Mouse (Mus musculus) liver, adult (tissue): ENCODE measurements around the gene Nphs1.

Source experiments
- GATA4 ChIP-seq: IDR thresholded peaks from 2 replicates; pipeline ENCODE4 v1.6.1; 2014; ENCODE audit warnings: mild to moderate bottlenecking, low read length; ENCODE audit not compliant: insufficient replicate concordance

Nphs1 gene

DNA sequence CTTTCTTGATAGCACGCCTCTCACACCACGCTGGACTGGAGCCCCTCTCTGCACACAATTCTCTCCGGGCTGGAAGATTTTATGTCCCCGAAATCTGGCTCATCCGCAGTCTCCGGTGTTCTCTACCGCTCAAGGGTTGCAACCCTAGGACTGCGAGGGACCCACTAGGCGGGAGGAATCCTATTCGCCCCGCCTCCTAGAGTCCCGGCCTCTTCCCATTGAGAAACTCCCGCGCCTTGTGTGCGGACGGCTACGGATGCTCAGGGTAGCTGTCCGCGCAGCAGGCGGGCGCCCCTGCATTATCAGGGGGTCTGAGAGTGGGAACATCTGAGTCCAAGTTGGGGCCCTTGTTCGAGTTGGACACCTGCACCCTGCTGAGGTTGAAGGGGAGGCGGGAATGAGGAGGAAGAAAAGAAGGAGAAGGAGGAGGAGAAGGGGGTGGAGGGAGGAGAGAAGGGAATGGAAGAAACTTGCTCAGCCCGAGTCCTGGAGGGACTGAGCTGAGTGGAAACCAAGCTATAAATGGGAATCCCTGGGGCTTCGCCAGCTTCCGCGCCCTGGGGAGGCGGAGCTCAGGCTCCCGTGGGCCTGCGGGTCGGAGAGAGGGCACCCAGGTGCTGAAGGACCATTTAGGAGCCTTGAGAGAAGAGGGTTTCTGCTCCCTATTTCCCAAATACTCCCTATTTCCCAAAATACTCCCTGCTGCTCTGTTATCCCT lies 1.0 kb upstream of the Nphs1 start:
- no peak for TF ChIP-seq GATA4

DNA sequence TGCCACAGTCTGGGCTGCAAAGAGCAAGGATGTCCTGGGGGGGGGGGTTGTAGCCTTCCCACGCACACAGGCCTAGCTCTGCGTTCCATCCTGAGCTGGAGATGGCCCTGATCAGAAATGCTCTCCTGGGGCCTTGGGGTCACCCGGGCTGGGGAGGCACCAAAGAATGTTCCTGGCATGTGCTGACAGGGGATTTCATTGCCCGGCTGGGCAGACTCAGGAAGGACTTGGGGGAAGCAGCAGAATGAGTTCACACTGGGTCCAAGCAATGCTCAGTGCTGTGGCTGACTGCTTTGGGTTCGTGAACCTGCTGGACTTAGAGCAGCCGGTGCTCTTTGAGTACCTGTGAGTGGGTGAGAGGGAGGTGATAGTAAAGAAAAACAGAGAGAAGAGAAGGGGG lies 1.4 kb downstream of the Nphs1 start:
- no peak for TF ChIP-seq GATA4

DNA sequence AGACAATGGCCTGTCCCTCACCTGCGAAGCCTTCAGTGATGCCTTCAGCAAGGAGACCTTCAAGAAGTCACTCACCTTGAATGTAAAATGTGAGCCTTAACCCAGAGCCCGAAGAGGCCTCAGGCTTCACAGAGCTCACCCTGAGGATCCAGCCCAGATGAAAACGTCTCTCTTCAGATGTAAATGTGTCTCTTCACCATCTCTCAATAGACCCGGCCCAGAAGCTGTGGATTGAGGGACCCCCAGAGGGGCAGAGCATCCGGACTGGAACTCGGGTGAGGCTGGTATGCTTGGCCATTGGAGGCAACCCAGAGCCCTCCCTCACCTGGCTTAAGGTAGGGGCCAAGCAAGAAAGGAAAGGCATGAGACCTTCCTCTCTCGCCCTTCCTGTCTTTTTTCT lies 5.5 kb downstream of the Nphs1 start:
- TF ChIP-seq GATA4 = no peak

DNA sequence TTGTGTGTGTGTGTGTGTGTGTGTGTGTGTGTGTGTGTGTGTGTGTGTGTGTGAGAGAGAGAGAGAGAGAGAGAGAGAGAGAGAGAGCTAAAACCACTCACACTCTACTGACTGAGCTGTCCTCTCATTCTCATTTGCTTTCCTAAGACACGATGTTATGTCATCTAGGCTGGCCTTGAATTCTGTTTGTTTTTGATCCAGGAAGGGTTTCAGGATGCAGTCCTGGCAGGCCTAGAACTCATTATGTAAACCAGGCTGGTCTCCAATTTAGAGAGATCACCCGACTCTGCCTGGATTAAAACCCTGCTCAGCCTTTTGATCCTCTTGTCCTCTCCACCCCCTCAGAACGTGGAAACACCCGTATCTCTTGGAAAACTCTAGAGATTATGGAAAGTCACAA lies 5.9 kb downstream of the Nphs1 start:
- TF ChIP-seq GATA4 = no peak

DNA sequence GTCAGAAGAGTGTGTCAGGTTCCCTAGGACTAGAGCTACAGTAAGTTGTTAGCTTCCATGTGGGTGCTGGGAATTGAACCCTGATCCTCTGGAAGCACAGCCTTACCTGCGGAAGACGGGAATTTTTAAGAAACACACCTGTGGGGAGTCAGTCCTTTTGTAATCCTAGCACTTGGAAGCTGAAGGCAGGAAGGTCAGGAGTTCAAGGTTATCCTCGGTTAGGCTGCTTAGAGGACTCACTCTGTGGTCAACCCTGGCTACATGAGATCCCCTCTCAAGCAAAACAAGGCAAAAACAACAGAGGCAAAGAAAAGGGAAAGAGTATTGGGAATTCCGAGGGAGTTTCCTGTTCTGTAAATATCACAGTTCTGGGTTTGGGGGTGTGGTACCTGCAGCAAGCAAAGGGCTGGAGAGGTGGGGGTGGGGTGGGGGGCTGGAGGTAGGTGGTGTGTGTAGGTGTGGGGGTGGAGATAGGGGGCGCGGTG lies 6.7 kb downstream of the Nphs1 start:
- no peak for TF ChIP-seq GATA4

DNA sequence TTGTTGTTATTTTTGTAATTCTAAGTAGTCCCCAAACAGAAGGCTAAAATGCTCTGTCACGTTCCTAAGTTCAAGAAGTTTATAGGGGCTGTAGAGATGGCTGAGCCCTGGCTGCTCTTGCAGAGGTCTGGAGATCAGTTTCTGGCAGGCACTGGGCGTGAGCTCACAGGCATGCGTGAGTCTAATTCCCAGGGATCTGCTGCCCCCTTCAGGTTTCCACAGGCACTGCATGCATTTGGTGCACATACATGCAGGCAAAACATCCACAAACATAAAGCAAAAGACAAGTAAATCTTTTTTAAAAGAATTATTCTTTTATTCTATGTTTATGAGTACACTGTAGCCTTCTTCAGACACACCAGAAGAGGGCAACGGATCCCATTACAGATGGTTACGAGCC lies 14.3 kb downstream of the Nphs1 start:
- TF ChIP-seq GATA4 = no peak

DNA sequence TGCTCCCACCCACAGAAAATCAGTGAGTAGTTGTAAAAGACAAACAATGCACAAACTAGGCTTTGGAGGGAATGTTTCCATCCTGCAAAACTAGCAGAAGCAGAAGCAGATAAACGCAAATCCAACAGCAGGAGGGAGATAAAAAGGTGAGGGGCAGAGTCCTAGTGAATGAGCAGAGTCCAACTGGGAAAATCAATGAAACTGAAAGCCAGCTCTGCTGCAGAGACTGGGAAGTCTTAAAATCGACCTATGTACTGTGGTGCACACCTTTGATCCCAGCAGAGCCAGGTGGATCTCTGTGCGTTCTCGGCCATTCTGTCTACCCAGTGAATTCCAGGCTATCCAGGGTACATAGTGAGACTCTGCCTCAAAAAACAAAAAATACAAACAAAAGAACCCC lies 16.9 kb downstream of the Nphs1 start:
- TF ChIP-seq GATA4 = peak; percentile 79; the same call in 1 of the 2 replicates

DNA sequence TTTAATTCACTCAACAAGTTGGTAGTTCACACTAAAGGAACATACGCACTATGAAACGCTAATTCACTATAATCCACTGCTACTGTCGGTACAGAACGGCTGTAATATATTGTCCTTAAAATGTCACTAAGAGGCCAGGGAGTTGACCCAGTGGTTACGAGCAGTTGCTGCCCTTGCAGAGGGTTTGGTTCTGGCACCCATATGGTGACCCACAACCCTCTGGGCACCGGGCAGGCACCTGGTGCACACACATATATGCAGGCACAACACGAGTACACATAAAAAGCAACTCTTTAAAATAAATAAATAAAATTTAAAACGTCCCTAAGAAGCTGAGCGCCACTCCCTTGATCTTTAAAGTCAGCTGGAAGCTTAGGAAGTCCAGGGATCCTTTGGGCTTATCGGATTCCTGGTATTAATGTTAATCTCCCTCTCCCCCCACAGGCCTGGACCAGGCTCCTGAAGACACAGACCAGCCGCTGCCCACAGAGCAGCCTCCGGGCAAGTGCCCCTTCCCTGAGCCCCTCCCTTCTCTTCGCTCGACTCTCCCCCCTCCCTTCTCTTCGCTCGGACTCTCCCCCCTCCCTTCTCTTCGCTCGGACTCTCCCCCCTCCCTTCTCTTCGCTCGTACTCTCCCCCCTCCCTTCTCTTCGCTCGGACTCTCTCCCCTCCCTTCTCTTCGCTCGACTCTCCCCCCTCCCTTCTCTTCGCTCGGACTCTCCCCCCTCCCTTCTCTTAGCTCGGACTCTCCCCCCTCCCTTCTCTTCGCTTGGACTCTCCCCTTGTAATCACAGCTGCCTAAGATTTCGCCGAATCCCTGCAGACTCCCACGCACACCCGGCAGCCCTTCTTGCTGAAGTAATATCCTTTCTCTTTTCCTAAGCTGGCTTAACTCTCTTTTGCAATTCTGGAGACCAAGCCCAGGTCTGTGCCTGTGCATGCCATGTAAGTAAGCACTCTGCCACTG lies 19.6 kb downstream of the Nphs1 start:
- no peak for TF ChIP-seq GATA4

DNA sequence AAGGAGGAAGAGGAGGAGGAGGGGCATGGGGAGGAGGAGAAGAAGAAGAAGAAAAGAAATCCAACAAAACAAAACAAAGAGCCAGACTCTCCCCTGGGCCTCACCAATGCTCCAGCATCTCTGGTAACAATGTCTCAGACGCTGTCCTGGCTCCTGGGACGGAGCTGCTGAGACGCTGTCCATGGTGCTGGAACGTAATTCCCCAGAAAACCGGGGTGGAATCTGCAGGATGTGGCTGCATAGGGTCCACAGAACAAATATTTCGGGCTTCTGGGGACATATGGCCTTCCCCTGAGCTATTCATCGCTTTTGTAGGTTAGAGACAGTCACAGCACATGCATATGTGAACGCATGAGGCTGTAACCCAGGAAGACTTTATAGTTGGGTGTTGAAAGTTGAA lies 26.1 kb downstream of the Nphs1 start:
- TF ChIP-seq GATA4 = no peak

DNA sequence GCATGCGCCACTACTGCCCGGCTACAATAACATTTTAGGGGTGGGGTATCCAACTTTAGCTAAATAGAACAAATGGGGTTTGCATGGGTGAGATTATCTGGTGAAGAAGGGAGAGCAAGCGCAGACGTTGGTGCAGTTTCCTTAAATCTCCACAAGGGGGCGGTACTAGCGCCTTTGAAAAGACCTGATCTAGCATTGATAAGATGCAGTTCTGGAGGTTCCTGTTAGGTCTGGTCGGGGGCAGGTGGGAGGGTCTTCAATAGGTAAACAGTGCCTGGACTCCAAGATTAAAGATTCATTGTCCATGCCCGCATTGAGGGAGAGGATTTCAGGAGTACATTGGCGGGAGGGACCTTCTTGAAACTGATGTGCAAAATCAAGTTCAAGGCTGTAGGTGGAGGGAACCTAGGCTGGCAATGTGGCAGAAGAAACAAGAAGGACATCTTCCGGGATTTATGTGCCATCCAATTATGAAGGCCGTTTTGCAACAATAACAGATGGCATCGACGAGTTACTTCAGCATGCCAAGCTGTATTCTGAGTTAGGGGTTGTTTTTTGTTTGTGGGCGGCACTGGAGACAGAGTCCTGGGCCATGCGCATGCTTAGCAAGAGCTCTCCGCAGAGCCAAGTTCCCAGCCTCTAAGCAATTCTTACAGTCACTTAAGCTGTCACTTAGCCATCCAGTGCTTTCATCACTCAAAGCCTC lies 32.3 kb downstream of the Nphs1 start:
- peak; percentile 55; the same call in 1 of the 2 replicates for TF ChIP-seq GATA4

DNA sequence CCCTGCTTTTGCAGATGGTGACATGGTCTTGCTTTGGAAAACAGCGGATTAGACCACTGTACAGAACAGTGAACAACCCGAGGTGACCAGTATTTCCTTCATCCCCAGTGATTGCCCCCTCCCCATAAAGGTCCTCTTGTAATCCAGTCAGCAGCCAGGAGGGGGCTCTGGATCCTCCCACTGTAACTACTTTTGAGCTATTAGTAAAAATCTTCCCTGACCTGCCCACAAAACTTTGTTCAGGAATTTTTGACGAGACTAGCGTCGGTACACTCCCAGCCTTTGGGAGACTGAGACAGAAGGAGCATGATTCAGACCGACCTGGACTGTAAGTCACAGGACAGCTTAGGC lies 32.8 kb downstream of the Nphs1 start:
- TF ChIP-seq GATA4 = no peak

DNA sequence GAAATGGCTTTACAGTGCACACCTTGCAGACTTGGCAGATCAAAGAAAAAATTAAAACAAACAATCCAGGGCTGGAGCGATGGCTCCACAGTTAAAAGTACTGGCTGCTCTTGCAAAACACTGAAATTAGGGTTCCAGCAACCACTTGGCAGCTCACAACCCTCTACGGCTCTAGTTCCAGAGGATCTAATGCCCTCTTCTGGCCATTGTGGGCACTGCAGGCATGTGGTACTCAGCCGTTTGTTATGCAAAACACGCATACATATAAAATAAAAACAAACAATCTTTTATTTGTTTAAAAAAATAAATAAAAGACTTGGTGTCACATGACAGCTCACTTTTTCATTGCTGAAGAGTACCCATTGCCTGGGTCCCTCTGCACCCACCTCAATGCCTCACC lies 34.6 kb downstream of the Nphs1 start:
- TF ChIP-seq GATA4 = no peak

DNA sequence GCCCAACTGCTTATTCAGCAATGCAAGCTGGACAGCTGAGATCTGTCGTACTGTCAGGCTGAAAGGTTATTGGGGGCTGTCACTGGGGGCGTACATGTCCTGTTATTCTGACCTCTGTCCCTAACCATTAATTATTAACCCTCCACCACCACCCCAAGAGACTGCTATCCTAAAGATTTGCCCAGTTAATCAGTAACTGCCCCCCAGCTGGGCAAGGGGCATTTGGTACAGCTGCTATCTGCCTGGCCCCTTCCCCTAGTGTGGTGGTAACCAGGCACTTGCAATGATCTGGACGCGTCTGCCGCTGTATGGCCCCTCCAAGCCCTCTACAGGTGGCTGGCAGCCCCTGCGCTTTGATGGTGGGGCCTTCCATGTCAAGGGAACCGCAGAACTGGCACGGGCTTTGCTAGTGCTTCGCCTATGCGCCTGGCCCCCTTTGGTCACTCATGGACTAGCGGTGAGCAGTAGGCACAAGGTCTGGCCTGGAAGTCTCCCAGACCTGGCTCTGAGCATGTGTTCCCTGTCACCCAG lies 35.4 kb downstream of the Nphs1 start, which contains the start of gene Prodh2:
Gene Prodh2, plus strand, starts transcription at position 222 of the 531 bp plus-strand sequence.
- TF ChIP-seq GATA4 = no peak; the same call in 1 of the 2 replicates

DNA sequence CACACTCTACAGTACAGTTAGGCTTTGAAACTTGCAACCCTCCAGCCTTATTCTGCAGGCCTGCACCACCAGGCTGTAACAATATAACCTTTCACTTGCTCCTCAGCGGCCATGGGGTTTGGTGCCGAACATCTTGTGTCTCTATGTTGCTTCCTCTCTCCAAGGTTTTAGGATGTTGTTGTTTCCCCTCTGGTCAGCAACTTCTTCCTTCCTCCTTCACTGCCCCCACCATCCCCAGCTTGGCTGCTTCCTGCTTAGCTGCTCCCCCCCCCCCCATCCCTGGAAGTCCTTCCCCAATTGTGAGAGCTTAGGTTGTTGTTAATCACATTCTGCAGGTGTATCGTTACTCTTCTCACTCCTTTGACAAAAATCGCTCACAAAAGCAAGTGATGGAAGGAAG lies 49.9 kb downstream of the Nphs1 start:
- no peak for TF ChIP-seq GATA4
